Comparison of ENCODE assay signal across 18 mouse cellular contexts in genomic region chr12:100489799-100490198, GRCm38 (mm10). TPM values are rescaled to one million over a fixed set of nuclear protein-coding genes. Genes with fewer than 3 reads are reported as not detected.
DNase-seq lines count a peak whose midpoint lies in the region; TF ChIP-seq lines count a peak whose summit lies in the region.
"Had no signal": no experiment of that assay in that cellular context is flagged by ENCODE, and none has a peak within 500 bp of the region (broad histone marks: within the 10 kb centered on the region; RNA-seq: fewer than 3 reads in every experiment).

No protein-coding gene starts in this region.

- H3K27ac ChIP-seq in layer of hippocampus, adult 2 months = peak overlapping the region; percentile 41; the same call in 1 of the 2 replicates
- H3K27ac ChIP-seq in left cerebral cortex, adult 2 months = peak overlapping the region; percentile 78
- no peak overlapping the region for H3K27ac ChIP-seq in gastrocnemius, adult 2 months
- H3K27ac ChIP-seq: embryonic facial prominence, embryonic 10.5 days; embryonic facial prominence, embryonic 12.5 days; forebrain, embryonic 13.5 days; forebrain, embryonic 15.5 days had no signal

- H3K4me3 ChIP-seq in layer of hippocampus, adult 2 months = no peak overlapping the region
- H3K4me3 ChIP-seq in left cerebral cortex, adult 2 months = no peak overlapping the region
- no peak overlapping the region for H3K4me3 ChIP-seq in gastrocnemius, adult 2 months
- H3K4me3 ChIP-seq: embryonic facial prominence, embryonic 10.5 days; embryonic facial prominence, embryonic 12.5 days; forebrain, embryonic 13.5 days; forebrain, embryonic 15.5 days had no signal

- intact Hi-C loops in left cerebral cortex, adult 2 months (cut with DNase I) = no loop called here
- intact Hi-C loops in gastrocnemius, adult 2 months (cut with DNase I) = no loop called here

- DNase-seq in layer of hippocampus, adult 2 months (ENCODE audit: low spot score in 2 of 2) = no peak
- DNase-seq in layer of hippocampus, adult 9-11 months = no peak
- no peak for DNase-seq in left cerebral cortex, adult 2 months (ENCODE audit: extremely low spot score in 1 of 2, low spot score in 2 of 2)
- DNase-seq in left cerebral cortex, adult 11 months (ENCODE audit: low spot score) = no peak
- peak; percentile 48 for DNase-seq in brain, adult 2 months (ENCODE audit: low read depth, low spot score)
- DNase-seq in gastrocnemius, adult 2 months = no peak
- DNase-seq: adrenal gland, adult 2 months; adrenal gland, postnatal 10 days; adrenal gland, postnatal 25 days; cerebellum, adult 11-12 months; cerebellum, adult 2 months; cerebellum, adult 9-10 months; cerebellum, postnatal 10 days; cerebellum, postnatal 25 days had no signal

- TF ChIP-seq CTCF in layer of hippocampus, adult 2 months (conservative IDR thresholded peaks at IDR 0.05) = no peak
- no peak for TF ChIP-seq CTCF in left cerebral cortex, adult 2 months (IDR thresholded peaks at IDR 0.05)
- no peak for TF ChIP-seq CTCF in gastrocnemius, adult 2 months (IDR thresholded peaks at IDR 0.05)

RNA-seq across cellular contexts. Expression of gene Ttc7b, which starts 30.8 kb away (rescaled TPM):
- 100 to 1,000 TPM; 173 to 184 TPM for total RNA-seq in layer of hippocampus, adult 2 months (2021)
- 100 to 1,000 TPM; 242 to 253 TPM for total RNA-seq in left cerebral cortex, adult 2 months (2021)
- 100 to 1,000 TPM; 147 to 160 TPM for total RNA-seq in gastrocnemius, adult 2 months (2021)
